Mouse (Mus musculus): Measurements from ENCODE around the gene Focad. TPM values are rescaled to one million over a fixed set of nuclear protein-coding genes. Genes with fewer than 3 reads are reported as not detected.

The Focad gene
- polyA plus RNA-seq, 1 experiment from 2014 or later = 14.8 TPM

DNA sequence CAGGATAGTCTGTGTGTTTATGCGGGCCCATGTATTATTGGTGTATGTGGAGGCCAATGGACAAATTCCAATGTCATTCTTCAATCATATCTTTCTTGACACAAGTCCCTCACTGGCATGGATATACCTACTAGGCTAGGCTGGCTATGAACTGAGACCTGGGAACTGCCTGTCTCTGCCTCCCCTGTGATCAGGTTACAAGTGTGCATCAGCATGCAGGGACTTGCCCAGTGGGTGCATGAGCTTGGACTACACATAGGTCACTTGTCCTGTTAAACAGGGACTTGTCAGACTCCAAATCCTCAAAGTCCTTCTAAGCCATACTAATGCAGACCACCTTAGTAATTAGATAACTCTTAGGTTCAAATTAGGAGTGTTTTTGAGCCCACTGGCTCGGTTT, 184.1 kb downstream of the Focad start:
- Histone ChIP-seq H3K36me3 (no peaks in the 10 kb centered on the region), H3K4me3 (no peak overlapping the region), H3K4me1 (replicated peaks) (no peaks in the 10 kb centered on the region), H3K9ac (no peak overlapping the region), H3K9me3 (no peaks in the 10 kb centered on the region), H3K4me2 (no peak overlapping the region), H3K27ac (replicated peaks) (no peak overlapping the region), H3K27me3 (no peaks in the 10 kb centered on the region)
- 97% methylated on average over 2 of the region's 2 CpGs for WGBS
- no peak for ATAC-seq (ENCODE audit: low FRiP score, low read depth)

DNA sequence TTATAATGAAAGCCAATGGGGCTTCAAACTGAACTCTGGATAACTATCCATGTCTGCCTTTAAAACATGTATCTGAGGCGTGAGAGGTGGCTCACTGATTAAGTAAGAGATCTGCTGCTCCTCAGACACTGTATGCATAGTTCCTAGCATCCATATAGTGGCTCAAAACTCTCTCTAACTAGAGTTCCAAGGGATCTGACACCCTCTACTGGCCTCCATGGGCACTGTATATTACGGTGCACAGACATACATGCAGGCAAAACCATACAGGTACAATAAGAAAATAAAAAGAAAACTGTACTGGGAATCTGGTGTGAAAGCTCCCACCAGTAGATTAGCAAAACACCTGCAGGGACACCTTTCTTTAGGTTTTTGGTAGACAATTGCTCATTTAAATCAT, 186.1 kb downstream of the Focad start:
- Histone ChIP-seq H3K4me1 (replicated peaks) (no peaks in the 10 kb centered on the region), H3K9me3 (no peaks in the 10 kb centered on the region), H3K9ac (no peak overlapping the region), H3K4me3 (no peak overlapping the region), H3K36me3 (no peaks in the 10 kb centered on the region), H3K27me3 (no peaks in the 10 kb centered on the region), H3K4me2 (no peak overlapping the region), H3K27ac (replicated peaks) (no peak overlapping the region)
- WGBS = 94% methylated on average over 2 of the region's 2 CpGs
- no peak for ATAC-seq (ENCODE audit: low FRiP score, low read depth)

DNA sequence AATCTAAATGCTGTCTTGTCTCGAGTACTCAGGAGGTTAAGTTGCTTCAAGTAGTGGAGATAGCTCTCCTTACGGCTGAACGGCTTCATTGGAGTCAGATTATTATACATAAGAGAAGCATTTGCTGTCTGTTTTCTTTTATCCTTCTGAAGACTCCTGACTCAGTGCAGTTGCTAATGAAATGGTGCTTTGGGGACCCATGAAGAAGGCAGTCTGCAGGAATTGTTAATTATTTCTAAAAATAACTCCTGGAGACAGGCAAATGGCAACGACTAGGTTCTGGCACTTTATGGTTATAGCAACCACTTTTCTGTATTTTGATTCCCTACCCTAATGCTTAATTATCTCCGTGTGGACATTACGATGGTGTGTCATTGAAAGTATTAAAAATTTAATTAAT, 201.1 kb downstream of the Focad start:
- H3K27me3 ChIP-seq = no peaks in the 10 kb centered on the region
- no peak overlapping the region for H3K4me2 ChIP-seq
- H3K36me3 ChIP-seq = no peaks in the 10 kb centered on the region
- H3K9ac ChIP-seq = no peak overlapping the region
- peaks cover 10% of the 10 kb centered on the region; the same call in 1 of the 2 replicates for H3K4me1 ChIP-seq (replicated peaks)
- H3K27ac ChIP-seq (replicated peaks) = no peak overlapping the region
- ATAC-seq (ENCODE audit: low FRiP score, low read depth) = no peak
- no peaks in the 10 kb centered on the region for H3K9me3 ChIP-seq
- WGBS = 61% methylated on average over 6 of the region's 6 CpGs
- no peak overlapping the region for H3K4me3 ChIP-seq

DNA sequence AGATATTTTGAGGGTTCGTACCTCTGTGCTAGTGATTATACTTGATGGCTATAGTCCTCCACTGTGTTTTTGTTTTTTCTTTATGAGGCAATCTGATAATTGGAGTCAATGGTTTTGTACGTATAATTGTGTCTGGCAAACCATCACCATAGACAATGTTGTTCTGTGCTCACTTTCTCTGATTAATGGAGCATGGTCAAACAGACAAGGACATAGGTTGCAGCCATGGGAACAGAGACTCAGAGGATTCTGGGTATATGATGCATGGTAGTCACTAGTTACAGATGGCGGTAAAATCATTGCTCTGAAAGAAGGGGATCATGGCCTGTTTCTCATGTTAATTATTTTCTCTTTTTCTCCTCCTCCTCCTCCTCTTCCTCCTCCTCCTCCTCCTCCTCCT, 205.1 kb downstream of the Focad start:
- ATAC-seq (ENCODE audit: low FRiP score, low read depth) = no peak
- H3K27ac ChIP-seq (replicated peaks) = no peak overlapping the region
- 55% methylated on average over 3 of the region's 3 CpGs for WGBS

DNA sequence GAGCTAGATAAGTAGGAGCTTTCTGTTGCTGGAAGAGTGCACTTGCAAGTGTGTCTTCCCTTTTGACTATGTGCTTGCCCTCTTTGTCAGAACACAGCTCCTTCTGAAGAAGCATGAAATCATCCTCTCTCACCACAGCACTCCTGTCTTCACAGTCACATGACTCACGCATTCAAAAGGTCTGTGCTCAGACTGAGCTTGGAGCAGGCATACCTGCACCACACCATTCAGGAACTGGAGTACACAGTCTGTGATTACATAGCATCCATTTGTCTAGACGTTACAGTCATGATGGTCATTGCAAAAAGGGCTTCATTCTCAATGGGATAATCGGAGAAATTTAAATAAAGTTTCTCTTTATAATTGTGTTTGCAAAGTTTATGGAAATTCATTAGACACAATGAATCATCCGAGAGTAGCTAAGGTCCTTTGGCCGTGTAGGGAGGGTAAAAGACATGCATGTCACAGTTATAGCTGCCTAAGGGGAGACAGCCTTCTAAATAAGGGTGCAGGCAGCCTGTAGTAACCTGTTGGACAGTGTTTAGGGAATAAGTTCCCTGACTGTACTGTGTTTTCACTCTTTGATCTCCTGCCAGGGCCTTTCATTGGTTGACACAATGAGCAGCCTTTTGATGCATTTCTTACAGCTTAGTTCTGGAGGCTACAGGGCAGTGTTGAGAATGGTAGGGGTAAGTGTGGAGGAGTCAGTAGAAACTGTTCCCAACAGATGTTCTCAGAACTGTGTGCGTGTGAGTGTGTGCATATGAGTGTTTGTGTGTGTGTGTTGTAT, 206.6 kb downstream of the Focad start:
- no peak for ATAC-seq (ENCODE audit: low FRiP score, low read depth)
- WGBS = 83% methylated on average over 6 of the region's 6 CpGs
- no peak overlapping the region for H3K4me3 ChIP-seq

More for the DNA sequence above, 205.1 kb downstream of the Focad start:
- Histone ChIP-seq H3K4me2 (no peak overlapping the region), H3K9me3 (no peaks in the 10 kb centered on the region), H3K27me3 (no peaks in the 10 kb centered on the region), H3K9ac (no peak overlapping the region), H3K4me1 (replicated peaks) (peaks cover 10% of the 10 kb centered on the region; the same call in 1 of the 2 replicates), H3K36me3 (no peaks in the 10 kb centered on the region), H3K4me3 (no peak overlapping the region)

DNA sequence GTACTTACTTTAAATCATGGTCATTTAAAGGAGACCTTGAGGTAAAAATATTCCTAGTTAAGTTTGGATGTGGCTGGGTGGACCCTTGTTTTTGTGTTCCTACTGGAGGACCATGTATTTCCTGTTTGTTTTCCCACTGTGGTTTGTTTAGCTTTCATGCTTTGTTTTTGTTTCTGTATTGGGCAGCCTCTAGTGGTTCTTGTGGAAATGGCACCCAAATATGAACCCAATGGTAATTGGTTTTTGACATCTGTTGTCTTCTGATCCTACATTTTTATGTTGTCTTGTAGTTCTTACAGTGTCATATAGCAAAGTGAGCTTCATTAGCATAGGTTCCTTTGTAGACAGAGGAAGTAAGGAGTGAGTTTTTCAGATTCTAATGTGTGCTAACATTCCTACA, 207.9 kb downstream of the Focad start:
- Histone ChIP-seq H3K4me3 (no peak overlapping the region), H3K27ac (replicated peaks) (no peak overlapping the region), H3K36me3 (no peaks in the 10 kb centered on the region), H3K4me2 (no peak overlapping the region), H3K9ac (no peak overlapping the region), H3K27me3 (no peaks in the 10 kb centered on the region), H3K9me3 (no peaks in the 10 kb centered on the region), H3K4me1 (replicated peaks) (0 out of 2 replicates have a peak, but pooled peaks cover 5% of the 10 kb centered on the region)
- ATAC-seq (ENCODE audit: low FRiP score, low read depth) = no peak

More for the DNA sequence above, 206.6 kb downstream of the Focad start:
- Histone ChIP-seq H3K4me1 (replicated peaks) (0 out of 2 replicates have a peak, but pooled peaks cover 5% of the 10 kb centered on the region), H3K27ac (replicated peaks) (no peak overlapping the region), H3K36me3 (no peaks in the 10 kb centered on the region), H3K27me3 (no peaks in the 10 kb centered on the region), H3K4me2 (no peak overlapping the region), H3K9me3 (no peaks in the 10 kb centered on the region), H3K9ac (no peak overlapping the region)

DNA sequence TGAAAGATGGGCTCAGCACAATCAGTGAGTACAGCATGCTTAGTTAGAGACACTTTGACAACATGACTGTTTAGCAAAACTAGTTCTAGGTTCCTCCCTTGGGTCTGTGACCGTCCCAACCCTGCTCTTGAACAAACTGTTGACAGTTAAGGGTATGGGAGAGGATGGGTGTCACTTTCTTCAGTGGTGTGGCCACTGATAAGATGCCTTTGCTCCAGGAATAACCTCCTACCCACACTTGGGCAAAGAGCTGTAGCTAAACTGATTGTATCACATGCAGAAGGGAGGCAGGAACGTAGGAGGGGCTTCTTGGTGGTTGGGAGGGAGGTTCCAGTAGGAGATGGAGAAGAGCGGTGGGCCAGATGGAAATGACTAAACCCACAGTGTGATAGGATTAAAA, 213.3 kb downstream of the Focad start:
- no peaks in the 10 kb centered on the region for H3K9me3 ChIP-seq
- no peak overlapping the region for H3K9ac ChIP-seq
- H3K27me3 ChIP-seq = no peaks in the 10 kb centered on the region
- no peak overlapping the region for H3K4me3 ChIP-seq
- H3K27ac ChIP-seq (replicated peaks) = no peak overlapping the region
- whole genome bisulfite sequencing = 95% methylated on average over 3 of the region's 3 CpGs
- H3K4me1 ChIP-seq (replicated peaks) = no peaks in the 10 kb centered on the region
- H3K4me2 ChIP-seq = no peak overlapping the region
- no peaks in the 10 kb centered on the region for H3K36me3 ChIP-seq
- no peak for ATAC-seq (ENCODE audit: low FRiP score, low read depth)

DNA sequence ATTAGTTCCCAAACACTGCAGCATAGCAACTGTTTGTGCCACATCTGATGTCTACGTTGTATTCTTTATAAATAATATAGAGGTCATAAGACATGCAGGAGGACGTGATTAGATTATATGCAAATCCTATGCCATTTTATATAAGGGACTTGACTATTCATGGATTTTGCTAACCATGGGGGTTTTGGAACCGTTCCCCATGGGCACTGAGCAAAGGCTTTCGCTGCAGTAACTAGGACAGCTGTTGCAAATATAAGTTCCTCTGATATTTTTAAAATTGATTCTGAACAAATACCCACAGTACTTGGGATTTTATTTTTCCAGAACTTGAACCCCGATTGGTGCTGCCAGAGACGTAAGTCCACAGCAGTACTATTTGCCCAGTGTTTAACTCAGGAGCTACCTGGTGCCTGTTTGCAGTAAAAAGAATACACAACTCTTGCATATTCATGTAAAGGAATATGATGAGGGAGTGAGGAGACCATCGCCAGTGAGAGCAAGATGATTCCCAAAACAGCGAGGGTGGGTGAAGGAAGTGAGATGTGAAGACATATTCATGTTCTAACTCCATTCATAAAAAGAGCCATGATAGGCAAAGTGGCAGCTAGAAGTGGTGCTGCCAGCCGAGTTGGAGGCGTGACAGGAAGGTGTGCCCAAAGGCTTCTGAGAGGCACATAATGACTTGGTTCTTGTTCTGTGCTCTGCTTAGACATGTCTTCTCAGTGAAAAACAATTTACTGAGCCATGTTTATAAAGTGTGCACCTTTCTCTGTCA, 214.1 kb downstream of the Focad start:
- WGBS = 91% methylated on average over 10 of the region's 10 CpGs
- Histone ChIP-seq H3K27ac (replicated peaks) (no peak overlapping the region), H3K4me1 (replicated peaks) (no peaks in the 10 kb centered on the region), H3K36me3 (no peaks in the 10 kb centered on the region), H3K27me3 (no peaks in the 10 kb centered on the region), H3K4me3 (no peak overlapping the region), H3K4me2 (no peak overlapping the region), H3K9me3 (no peaks in the 10 kb centered on the region), H3K9ac (no peak overlapping the region)
- no peak for ATAC-seq (ENCODE audit: low FRiP score, low read depth)

DNA sequence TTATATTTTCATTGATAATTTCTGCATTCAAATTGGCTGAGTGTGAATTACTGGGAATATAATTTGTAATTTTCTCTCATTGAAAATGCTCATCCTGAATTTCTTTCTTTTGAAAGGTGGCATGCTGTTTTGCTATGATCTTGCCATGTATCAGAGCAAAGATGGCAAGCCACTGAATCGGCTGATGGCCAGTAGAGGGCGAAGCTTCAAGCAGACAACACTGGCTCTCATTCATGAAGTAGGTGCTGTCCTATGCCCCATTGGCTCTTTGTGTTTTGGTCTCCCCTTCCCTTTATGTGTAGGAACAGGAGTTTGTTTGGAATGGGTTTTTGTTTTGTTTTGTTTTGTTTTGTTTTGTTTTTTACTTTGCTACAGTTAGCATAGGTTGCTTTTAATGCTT, 215.2 kb downstream of the Focad start:
- Histone ChIP-seq H3K9ac (no peak overlapping the region), H3K27me3 (no peaks in the 10 kb centered on the region), H3K4me2 (no peak overlapping the region), H3K4me3 (no peak overlapping the region), H3K9me3 (no peaks in the 10 kb centered on the region), H3K4me1 (replicated peaks) (no peaks in the 10 kb centered on the region), H3K27ac (replicated peaks) (no peak overlapping the region), H3K36me3 (no peaks in the 10 kb centered on the region)
- ATAC-seq (ENCODE audit: low FRiP score, low read depth) = no peak
- 35% methylated on average over 2 of the region's 2 CpGs for WGBS

DNA sequence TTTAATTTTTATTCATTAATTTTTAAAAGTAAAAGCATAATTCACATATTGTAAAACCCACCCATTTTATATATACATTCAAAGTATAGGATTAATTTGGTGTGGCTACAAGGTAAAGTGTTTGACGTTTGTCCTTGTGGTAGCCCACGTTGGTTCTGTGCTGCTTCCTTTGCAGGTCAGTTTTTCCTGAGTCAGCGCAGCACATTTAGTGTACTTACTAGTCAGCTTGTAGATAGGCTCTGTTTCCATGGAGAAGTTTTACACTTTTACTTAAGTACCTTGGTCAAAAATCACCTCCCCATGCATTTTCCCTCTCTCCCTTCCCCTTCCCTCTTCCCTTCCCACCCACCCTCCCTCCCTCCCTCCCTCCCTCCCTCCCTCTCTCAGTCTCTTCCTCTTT, 220.5 kb downstream of the Focad start:
- H3K36me3 ChIP-seq = no peaks in the 10 kb centered on the region
- H3K9me3 ChIP-seq = no peaks in the 10 kb centered on the region
- H3K27ac ChIP-seq (replicated peaks) = no peak overlapping the region
- no peaks in the 10 kb centered on the region for H3K27me3 ChIP-seq
- no peaks in the 10 kb centered on the region for H3K4me1 ChIP-seq (replicated peaks)
- no peak overlapping the region for H3K4me2 ChIP-seq
- no peak overlapping the region for H3K4me3 ChIP-seq
- H3K9ac ChIP-seq = no peak overlapping the region
- WGBS = 83% methylated on average over 3 of the region's 3 CpGs
- no peak for ATAC-seq (ENCODE audit: low FRiP score, low read depth)

DNA sequence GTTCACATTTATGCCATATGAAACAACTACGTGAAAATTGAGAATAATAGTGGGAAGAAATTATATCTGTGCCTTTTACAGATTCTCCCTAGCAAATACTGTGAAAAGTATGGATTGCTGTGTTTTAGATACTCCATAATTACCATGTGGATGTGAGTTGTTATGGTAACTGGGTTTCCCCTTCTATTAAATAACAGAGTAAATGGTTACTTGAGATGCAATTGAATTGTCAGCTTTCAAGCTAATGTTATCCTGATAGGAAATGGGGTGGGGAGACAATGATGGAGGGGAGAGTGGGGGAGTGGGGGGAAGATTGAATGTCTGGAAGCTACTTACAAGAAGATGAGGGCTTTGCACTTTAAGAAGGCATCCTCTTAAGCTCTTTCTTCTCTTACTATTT, 225.6 kb downstream of the Focad start:
- Histone ChIP-seq H3K27me3 (no peaks in the 10 kb centered on the region), H3K4me2 (no peak overlapping the region), H3K4me3 (no peak overlapping the region), H3K4me1 (replicated peaks) (no peaks in the 10 kb centered on the region), H3K27ac (replicated peaks) (no peak overlapping the region), H3K9me3 (no peaks in the 10 kb centered on the region), H3K9ac (no peak overlapping the region), H3K36me3 (no peaks in the 10 kb centered on the region)
- WGBS = 79% methylated on average over 1 of the region's 1 CpGs
- no peak for ATAC-seq (ENCODE audit: low FRiP score, low read depth)

DNA sequence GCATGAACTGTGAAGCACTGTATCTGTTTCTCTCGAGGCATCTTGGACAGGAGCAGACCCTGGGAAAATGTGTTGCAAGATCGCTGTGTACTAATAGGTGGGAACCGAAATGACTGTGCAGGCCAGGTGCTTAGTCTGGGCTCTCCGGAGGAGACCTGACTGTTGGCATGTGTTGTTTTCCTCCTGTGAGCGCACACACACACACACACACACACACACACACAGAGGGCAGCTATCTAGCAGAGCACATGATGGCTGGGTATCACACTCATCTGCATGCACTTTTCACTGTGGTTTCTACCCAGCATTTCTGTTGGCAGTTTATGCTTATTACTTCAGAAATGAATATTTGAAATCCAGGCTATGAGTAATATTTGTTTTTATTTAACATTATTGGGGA, 231.0 kb downstream of the Focad start:
- H3K4me2 ChIP-seq = no peak overlapping the region
- 86% methylated on average over 5 of the region's 5 CpGs for WGBS
- no peak overlapping the region for H3K27ac ChIP-seq (replicated peaks)
- H3K4me1 ChIP-seq (replicated peaks) = no peaks in the 10 kb centered on the region
- no peak overlapping the region for H3K4me3 ChIP-seq
- H3K9me3 ChIP-seq = no peaks in the 10 kb centered on the region
- ATAC-seq (ENCODE audit: low FRiP score, low read depth) = no peak
- H3K9ac ChIP-seq = no peak overlapping the region
- H3K36me3 ChIP-seq = no peaks in the 10 kb centered on the region
- no peaks in the 10 kb centered on the region for H3K27me3 ChIP-seq
